Mouse (Mus musculus) liver, embryonic 14.5 days (tissue): ENCODE measurements around the gene Osgep.

ENCODE experiments used
- CTCF ChIP-seq: IDR thresholded peaks from 2 replicates; pipeline ENCODE4 v1.5.1; 2016; ENCODE audit warnings: antibody characterized with exemption, low read depth, control low read depth
- EP300 ChIP-seq: IDR thresholded peaks from 2 replicates; pipeline ENCODE4 v1.6.1; 2016; ENCODE audit warnings: antibody characterized with exemption, low read depth

GRCm38 (mm10) chr14:50930754-50931492 is 6.2 kb upstream of the Osgep start, which contains the start of the genes Pip4p1 and Pnp:
- TF ChIP-seq EP300 = no peak; the same call in 1 of the 2 replicates
- TF ChIP-seq CTCF = no peak
